Mouse (Mus musculus) left cerebral cortex, postnatal 36 days (tissue): ENCODE results near the gene Ttc1. TPM values are rescaled to one million over a fixed set of nuclear protein-coding genes. Genes with fewer than 3 reads are reported as not detected.

Experiments
- DNase-seq, 2 experiments: peaks; one replicate each; pipeline ENCODE4 v3.0.0; 2021 to 2022; ENCODE audit warnings: low spot score in 2 of 2, mixed read lengths in 1 of 2
- intact Hi-C: fragments of 180-260 bp; cut with DNase I; formaldehyde crosslinking; loops from one replicate; pipeline ENCODE4 v1.15.1; 2025
- total RNA-seq, 2 experiments: library from RNA; stranded (reverse); gene quantifications; 2 replicates each; pipeline ENCODE4 v1.2.3; 2021

Ttc1 gene
- total RNA-seq, 2 experiments from 2014 or later: 52.5 to 64.3 TPM

GRCm38 (mm10) chr11:43712178-43712577, 35.6 kb downstream of the Ttc1 start:
- no peak for DNase-seq
- intact Hi-C loops: no loop called here

- intact Hi-C loops: no loop called here
- no peak for DNase-seq
Observed at GRCm38 (mm10) chr11:43708409-43708808, 39.4 kb downstream of the Ttc1 start.

- DNase-seq: no peak
- intact Hi-C loops: no loop called here
Observed at GRCm38 (mm10) chr11:43705751-43706150, 42.1 kb downstream of the Ttc1 start.

- DNase-seq: no peak
- intact Hi-C loops: no loop called here
Observed at GRCm38 (mm10) chr11:43703552-43703951, 44.3 kb downstream of the Ttc1 start.

- intact Hi-C loops: no loop called here
- DNase-seq: no peak
Observed at GRCm38 (mm10) chr11:43700291-43700690, 47.5 kb downstream of the Ttc1 start.

- intact Hi-C loops: no loop called here
Observed at GRCm38 (mm10) chr11:43698621-43699020, 49.2 kb downstream of the Ttc1 start.

GRCm38 (mm10) chr11:43696623-43697022, 51.2 kb downstream of the Ttc1 start:
- intact Hi-C loops: no loop called here
- no peak for DNase-seq

More at GRCm38 (mm10) chr11:43698621-43699020, 49.2 kb downstream of the Ttc1 start:
- no peak for DNase-seq

- intact Hi-C loops: loop anchor here (10.0 kb wide), 1 partner anchor 164 kb away; the partner anchor contains the start of gene Ccnjl
- DNase-seq: no peak
Observed at GRCm38 (mm10) chr11:43688850-43689249, 59.0 kb downstream of the Ttc1 start.

- peak; percentile 56 to 77 for DNase-seq
- intact Hi-C loops: loop anchor here (5.0 to 10.0 kb wide), 2 partner anchors 50 to 158 kb away; partner anchors contain the start of gene Ccnjl
Observed at GRCm38 (mm10) chr11:43682415-43683217, 65.2 kb downstream of the Ttc1 start.

- intact Hi-C loops: loop anchor here (5.0 to 10.0 kb wide), 2 partner anchors 49 to 157 kb away; partner anchors contain the start of gene Ccnjl
- DNase-seq: peak; percentile 98 to 99
Observed at GRCm38 (mm10) chr11:43681472-43682414, 66.1 kb downstream of the Ttc1 start, which contains the start of gene Pwwp2a. Pwwp2a (plus strand) TSS chr11:43681998.

Other genes with a start within 250 kb of the Ttc1 start
- 1 to 10 TPM; 3.3 to 4.4 TPM for gene Ccnjl, start 219.2 kb downstream of the Ttc1 start, total RNA-seq
- under 1 TPM; 0.76 to 0.84 TPM for gene 4933415A04Rik, start 161.0 kb downstream of the Ttc1 start, total RNA-seq
- gene Fabp6, start 146.5 kb downstream of the Ttc1 start, total RNA-seq: not detected
- gene Pwwp2a, start 66.0 kb downstream of the Ttc1 start, total RNA-seq: 10 to 100 TPM; 56.5 to 62.4 TPM
- gene Adra1b, start 153.2 kb upstream of the Ttc1 start, total RNA-seq: 10 to 100 TPM; 28.4 to 40.4 TPM